Mouse (Mus musculus): ENCODE measurements around the gene Lsm11. TPM values are rescaled to one million over a fixed set of nuclear protein-coding genes. Genes with fewer than 3 reads are reported as not detected.

Lsm11 gene
- polyA plus RNA-seq, 1 experiment from 2014 or later, result 12.0 TPM

DNA sequence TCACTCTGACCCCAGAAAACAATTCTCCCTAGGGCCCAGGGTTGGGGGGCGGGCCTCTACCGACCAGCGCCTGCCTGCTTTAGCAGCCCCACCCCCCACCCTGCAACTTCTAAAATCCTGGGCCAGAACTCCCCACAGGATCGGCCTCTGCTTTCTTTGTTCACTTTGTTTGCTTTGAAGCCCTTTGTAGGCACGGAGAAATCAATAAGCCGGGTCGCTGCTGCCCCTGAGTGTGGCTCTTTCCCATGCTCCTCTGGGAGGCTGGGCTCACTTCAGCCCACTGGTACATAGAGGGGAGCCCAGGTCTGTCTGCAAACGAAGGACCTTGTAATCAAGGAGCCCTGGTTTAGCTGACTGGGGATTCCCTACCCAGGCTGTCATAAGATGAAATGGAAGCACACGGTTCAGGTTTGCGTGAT is 23.2 kb downstream of the Lsm11 start:
- Histone ChIP-seq H3K4me1 (replicated peaks; ENCODE audit: control insufficient read depth, insufficient read depth, low read length) (peaks cover 6% of the 10 kb centered on the region; the same call in 1 of the 2 replicates), H3K27ac (ENCODE audit: low read depth, low read length) (peak overlapping the region; percentile 80), H3K9ac (ENCODE audit: low read depth, low read length) (peak overlapping the region; percentile 46; the same call in 1 of the 2 replicates), H3K27me3 (ENCODE audit: control insufficient read depth, insufficient read depth, low read length) (no peaks in the 10 kb centered on the region), H3K36me3 (ENCODE audit: control insufficient read depth, insufficient read depth, low read length) (no peaks in the 10 kb centered on the region), H3K9me3 (ENCODE audit: control insufficient read depth, low read length) (no peaks in the 10 kb centered on the region), H3K4me2 (replicated peaks; ENCODE audit: low read depth, low read length) (0 out of 2 replicates have a peak overlapping the region, but pooled peaks have one; percentile 26), H3K4me3 (ENCODE audit: low read depth, low read length) (no peak overlapping the region)
- DNase-seq (ENCODE audit: low spot score) (peak; percentile 53), ATAC-seq (ENCODE audit: low FRiP score) (peak; percentile 60)
- WGBS, result 8% methylated on average over 10 of the region's 10 CpGs

DNA sequence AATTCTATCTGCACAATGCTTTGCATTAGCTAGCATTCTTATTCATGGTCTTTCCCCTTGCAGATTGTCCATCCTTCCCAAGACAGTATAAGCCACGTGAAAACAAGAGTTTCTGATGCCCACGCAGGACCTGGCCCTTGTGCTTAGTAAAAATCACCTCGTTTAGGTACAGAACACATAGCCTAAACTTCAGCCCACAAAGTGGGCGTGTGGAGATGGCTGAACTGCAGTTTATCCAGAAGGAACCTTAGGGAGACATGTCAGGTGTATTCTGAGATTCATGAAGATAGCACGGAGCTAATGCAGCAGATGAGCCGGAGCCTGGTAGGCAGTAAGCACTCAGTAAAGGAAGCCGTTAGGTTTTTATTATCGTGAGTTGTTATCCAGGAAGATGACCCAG is 23.7 kb downstream of the Lsm11 start:
- H3K9me3 ChIP-seq (ENCODE audit: control insufficient read depth, low read length), result no peaks in the 10 kb centered on the region
- ATAC-seq (ENCODE audit: low FRiP score), result no peak; the same call in 1 of the 2 replicates
- H3K4me1 ChIP-seq (replicated peaks; ENCODE audit: control insufficient read depth, insufficient read depth, low read length), result peaks cover 6% of the 10 kb centered on the region; the same call in 1 of the 2 replicates
- no peak for DNase-seq (ENCODE audit: low spot score)
- H3K4me3 ChIP-seq (ENCODE audit: low read depth, low read length), result no peak overlapping the region
- H3K4me2 ChIP-seq (replicated peaks; ENCODE audit: low read depth, low read length), result no peak overlapping the region
- no peaks in the 10 kb centered on the region for H3K36me3 ChIP-seq (ENCODE audit: control insufficient read depth, insufficient read depth, low read length)
- H3K9ac ChIP-seq (ENCODE audit: low read depth, low read length), result peak overlapping the region; percentile 46; the same call in 1 of the 2 replicates
- peak overlapping the region; percentile 80 for H3K27ac ChIP-seq (ENCODE audit: low read depth, low read length)
- no peaks in the 10 kb centered on the region for H3K27me3 ChIP-seq (ENCODE audit: control insufficient read depth, insufficient read depth, low read length)
- WGBS, result 49% methylated on average over 8 of the region's 8 CpGs

DNA sequence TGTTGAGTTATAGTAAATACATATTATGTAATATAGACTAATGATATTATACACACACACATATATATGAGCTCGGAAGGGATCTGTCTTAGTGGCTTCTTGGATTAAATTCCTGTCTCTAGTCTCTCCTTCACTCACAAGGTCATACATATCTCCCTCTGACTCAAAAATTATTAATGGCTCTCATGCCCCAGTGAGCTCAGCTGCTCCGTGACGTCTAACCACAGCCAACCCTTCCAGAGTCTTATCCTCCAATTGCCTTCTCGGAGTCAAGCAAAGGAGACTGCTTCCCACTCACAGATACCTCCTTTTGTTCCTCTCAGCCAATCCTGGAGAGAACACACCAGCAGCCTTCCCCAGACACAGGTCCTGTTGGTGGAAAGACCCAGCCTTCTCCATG is 25.9 kb downstream of the Lsm11 start:
- DNase-seq (ENCODE audit: low spot score) (no peak), ATAC-seq (ENCODE audit: low FRiP score) (0 out of 2 replicates have a peak, but pooled peaks have one; percentile 3)
- H3K4me1 ChIP-seq (replicated peaks; ENCODE audit: control insufficient read depth, insufficient read depth, low read length), result peaks cover 6% of the 10 kb centered on the region; the same call in 1 of the 2 replicates
- no peak overlapping the region for H3K27ac ChIP-seq (ENCODE audit: low read depth, low read length)
- no peaks in the 10 kb centered on the region for H3K27me3 ChIP-seq (ENCODE audit: control insufficient read depth, insufficient read depth, low read length)
- WGBS, result 77% methylated on average over 4 of the region's 4 CpGs
- no peak overlapping the region for H3K4me3 ChIP-seq (ENCODE audit: low read depth, low read length)
- no peak overlapping the region for H3K4me2 ChIP-seq (replicated peaks; ENCODE audit: low read depth, low read length)
- H3K36me3 ChIP-seq (ENCODE audit: control insufficient read depth, insufficient read depth, low read length), result no peaks in the 10 kb centered on the region
- no peaks in the 10 kb centered on the region for H3K9me3 ChIP-seq (ENCODE audit: control insufficient read depth, low read length)
- H3K9ac ChIP-seq (ENCODE audit: low read depth, low read length), result no peak overlapping the region

DNA sequence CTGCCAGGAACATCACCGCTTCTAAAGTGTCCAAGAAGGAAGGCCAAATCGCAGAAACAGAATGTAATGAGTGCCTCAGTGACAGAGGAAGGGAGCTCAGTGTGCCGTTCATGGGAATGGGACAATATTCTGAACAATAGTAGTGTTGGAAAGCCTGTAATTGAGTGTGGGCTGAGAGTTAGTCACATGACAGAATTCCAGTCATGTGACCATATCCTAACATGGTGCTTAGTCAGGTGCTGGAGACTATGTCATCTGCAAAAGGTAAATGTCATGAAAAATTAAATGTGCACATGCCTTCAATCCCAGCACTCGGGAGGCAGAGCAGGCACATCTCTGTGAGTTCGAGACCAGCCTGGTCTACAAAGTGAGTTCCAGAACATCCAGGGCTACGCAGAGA is 26.7 kb downstream of the Lsm11 start:
- H3K27ac ChIP-seq (ENCODE audit: low read depth, low read length), result no peak overlapping the region
- H3K9ac ChIP-seq (ENCODE audit: low read depth, low read length), result no peak overlapping the region
- WGBS, result 93% methylated on average over 6 of the region's 6 CpGs
- no peaks in the 10 kb centered on the region for H3K9me3 ChIP-seq (ENCODE audit: control insufficient read depth, low read length)
- DNase-seq (ENCODE audit: low spot score) (no peak), ATAC-seq (ENCODE audit: low FRiP score) (no peak)
- no peaks in the 10 kb centered on the region for H3K27me3 ChIP-seq (ENCODE audit: control insufficient read depth, insufficient read depth, low read length)
- H3K4me1 ChIP-seq (replicated peaks; ENCODE audit: control insufficient read depth, insufficient read depth, low read length), result peaks cover 6% of the 10 kb centered on the region; the same call in 1 of the 2 replicates
- H3K36me3 ChIP-seq (ENCODE audit: control insufficient read depth, insufficient read depth, low read length), result no peaks in the 10 kb centered on the region
- H3K4me3 ChIP-seq (ENCODE audit: low read depth, low read length), result no peak overlapping the region
- H3K4me2 ChIP-seq (replicated peaks; ENCODE audit: low read depth, low read length), result no peak overlapping the region

DNA sequence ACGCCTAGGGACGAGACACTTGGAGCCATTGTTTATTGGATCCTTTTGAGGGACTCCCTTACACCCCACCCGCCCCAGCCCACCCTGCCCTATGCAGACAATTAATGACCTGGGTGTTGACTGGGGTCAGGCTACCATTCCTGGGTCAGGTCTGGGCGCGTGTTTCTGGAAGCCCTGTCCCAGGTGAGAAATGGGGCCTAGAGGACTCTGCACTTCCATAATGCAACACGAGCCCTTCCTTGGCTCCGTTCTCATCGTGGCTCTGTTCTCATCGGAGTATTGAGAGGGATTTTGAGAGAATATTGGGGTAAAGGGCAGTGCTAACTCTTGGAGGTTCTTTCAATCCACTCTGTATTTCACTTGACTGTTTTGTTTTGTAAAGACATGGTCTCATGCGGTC is 28.5 kb downstream of the Lsm11 start:
- no peaks in the 10 kb centered on the region for H3K9me3 ChIP-seq (ENCODE audit: control insufficient read depth, low read length)

DNA sequence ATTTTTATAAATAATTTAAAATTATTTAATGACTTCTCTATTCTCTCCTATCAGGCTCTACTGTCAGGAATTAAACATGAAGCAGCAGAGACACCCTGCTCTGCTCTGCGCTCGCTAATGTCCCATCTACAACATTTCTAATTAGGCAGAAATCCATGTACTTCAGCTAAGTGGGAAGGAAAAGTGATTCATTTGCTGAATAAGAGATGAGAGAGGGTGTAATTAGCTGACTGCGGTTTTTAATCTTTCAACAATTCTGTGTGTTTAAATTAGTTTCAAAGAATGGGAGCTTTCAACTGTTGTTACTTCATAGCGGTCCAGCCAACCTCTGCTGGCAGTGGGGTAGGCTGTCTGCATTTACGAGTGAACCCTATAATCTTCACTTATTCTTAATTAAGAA is 34.0 kb downstream of the Lsm11 start:
- Histone ChIP-seq H3K9me3 (ENCODE audit: control insufficient read depth, low read length) (no peaks in the 10 kb centered on the region), H3K27ac (ENCODE audit: low read depth, low read length) (no peak overlapping the region), H3K4me1 (replicated peaks; ENCODE audit: control insufficient read depth, insufficient read depth, low read length) (no peaks in the 10 kb centered on the region), H3K36me3 (ENCODE audit: control insufficient read depth, insufficient read depth, low read length) (0 out of 2 replicates have a peak, but pooled peaks cover 2% of the 10 kb centered on the region), H3K27me3 (ENCODE audit: control insufficient read depth, insufficient read depth, low read length) (no peaks in the 10 kb centered on the region), H3K9ac (ENCODE audit: low read depth, low read length) (no peak overlapping the region), H3K4me3 (ENCODE audit: low read depth, low read length) (no peak overlapping the region), H3K4me2 (replicated peaks; ENCODE audit: low read depth, low read length) (no peak overlapping the region)
- WGBS, result 96% methylated on average over 5 of the region's 5 CpGs
- ATAC-seq (ENCODE audit: low FRiP score) (no peak), DNase-seq (ENCODE audit: low spot score) (no peak)

More for the DNA sequence above, 28.5 kb downstream of the Lsm11 start:
- H3K27ac ChIP-seq (ENCODE audit: low read depth, low read length), result no peak overlapping the region
- peaks cover 2% of the 10 kb centered on the region; the same call in 1 of the 2 replicates for H3K4me1 ChIP-seq (replicated peaks; ENCODE audit: control insufficient read depth, insufficient read depth, low read length)
- H3K9ac ChIP-seq (ENCODE audit: low read depth, low read length), result no peak overlapping the region
- no peak for ATAC-seq (ENCODE audit: low FRiP score)
- H3K4me2 ChIP-seq (replicated peaks; ENCODE audit: low read depth, low read length), result no peak overlapping the region
- no peak for DNase-seq (ENCODE audit: low spot score)
- WGBS, result 84% methylated on average over 10 of the region's 10 CpGs
- H3K36me3 ChIP-seq (ENCODE audit: control insufficient read depth, insufficient read depth, low read length), result 0 out of 2 replicates have a peak, but pooled peaks cover 2% of the 10 kb centered on the region
- H3K4me3 ChIP-seq (ENCODE audit: low read depth, low read length), result no peak overlapping the region
- H3K27me3 ChIP-seq (ENCODE audit: control insufficient read depth, insufficient read depth, low read length), result no peaks in the 10 kb centered on the region

DNA sequence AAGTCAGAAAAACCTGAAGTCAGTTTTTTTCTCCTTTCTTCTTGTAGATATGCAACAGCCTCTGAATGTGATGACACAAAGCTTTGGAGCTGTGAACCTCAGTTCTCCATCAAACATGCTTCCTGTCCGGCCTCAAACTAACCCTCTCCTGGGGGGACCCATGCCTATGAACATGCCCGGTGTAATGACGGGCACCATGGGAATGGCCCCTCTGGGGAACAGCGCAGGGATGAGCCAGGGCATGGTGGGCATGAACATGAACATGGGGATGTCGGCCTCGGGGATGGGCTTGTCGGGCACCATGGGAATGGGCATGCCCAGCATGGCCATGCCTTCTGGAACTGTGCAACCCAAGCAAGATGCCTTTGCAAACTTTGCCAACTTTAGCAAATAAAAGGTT is 35.8 kb downstream of the Lsm11 start:
- Histone ChIP-seq H3K4me2 (replicated peaks; ENCODE audit: low read depth, low read length) (no peak overlapping the region), H3K4me1 (replicated peaks; ENCODE audit: control insufficient read depth, insufficient read depth, low read length) (no peaks in the 10 kb centered on the region), H3K36me3 (ENCODE audit: control insufficient read depth, insufficient read depth, low read length) (0 out of 2 replicates have a peak, but pooled peaks cover 2% of the 10 kb centered on the region), H3K27me3 (ENCODE audit: control insufficient read depth, insufficient read depth, low read length) (no peaks in the 10 kb centered on the region), H3K27ac (ENCODE audit: low read depth, low read length) (no peak overlapping the region), H3K4me3 (ENCODE audit: low read depth, low read length) (no peak overlapping the region), H3K9ac (ENCODE audit: low read depth, low read length) (no peak overlapping the region), H3K9me3 (ENCODE audit: control insufficient read depth, low read length) (no peaks in the 10 kb centered on the region)
- ATAC-seq (ENCODE audit: low FRiP score) (no peak), DNase-seq (ENCODE audit: low spot score) (no peak)
- 97% methylated on average over 7 of the region's 7 CpGs for WGBS

DNA sequence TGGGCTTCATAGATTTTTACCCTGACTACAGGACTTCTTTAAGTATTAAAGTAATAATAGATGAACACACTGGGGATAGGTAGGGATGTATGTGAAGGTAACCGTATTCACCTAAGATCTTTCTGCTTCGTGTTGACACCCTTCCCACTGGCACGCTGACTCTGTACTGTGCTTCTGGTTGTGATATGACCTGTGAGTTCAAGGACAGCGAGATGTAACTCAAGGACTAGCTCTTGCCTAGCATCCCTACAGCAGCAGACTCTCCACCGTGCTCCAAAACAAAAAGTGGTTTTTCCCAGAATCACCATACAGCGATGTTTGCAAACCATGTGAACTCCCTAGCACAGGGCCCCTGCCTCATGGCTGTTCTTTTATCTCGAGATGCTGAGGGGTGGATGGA is 36.7 kb downstream of the Lsm11 start:
- Histone ChIP-seq H3K36me3 (ENCODE audit: control insufficient read depth, insufficient read depth, low read length) (0 out of 2 replicates have a peak, but pooled peaks cover 2% of the 10 kb centered on the region), H3K9me3 (ENCODE audit: control insufficient read depth, low read length) (no peaks in the 10 kb centered on the region), H3K4me3 (ENCODE audit: low read depth, low read length) (no peak overlapping the region), H3K27me3 (ENCODE audit: control insufficient read depth, insufficient read depth, low read length) (no peaks in the 10 kb centered on the region), H3K27ac (ENCODE audit: low read depth, low read length) (no peak overlapping the region), H3K9ac (ENCODE audit: low read depth, low read length) (no peak overlapping the region), H3K4me2 (replicated peaks; ENCODE audit: low read depth, low read length) (no peak overlapping the region), H3K4me1 (replicated peaks; ENCODE audit: control insufficient read depth, insufficient read depth, low read length) (no peaks in the 10 kb centered on the region)
- no peak for ATAC-seq (ENCODE audit: low FRiP score)
- no peak for DNase-seq (ENCODE audit: low spot score)
- WGBS, result 90% methylated on average over 7 of the region's 7 CpGs

DNA sequence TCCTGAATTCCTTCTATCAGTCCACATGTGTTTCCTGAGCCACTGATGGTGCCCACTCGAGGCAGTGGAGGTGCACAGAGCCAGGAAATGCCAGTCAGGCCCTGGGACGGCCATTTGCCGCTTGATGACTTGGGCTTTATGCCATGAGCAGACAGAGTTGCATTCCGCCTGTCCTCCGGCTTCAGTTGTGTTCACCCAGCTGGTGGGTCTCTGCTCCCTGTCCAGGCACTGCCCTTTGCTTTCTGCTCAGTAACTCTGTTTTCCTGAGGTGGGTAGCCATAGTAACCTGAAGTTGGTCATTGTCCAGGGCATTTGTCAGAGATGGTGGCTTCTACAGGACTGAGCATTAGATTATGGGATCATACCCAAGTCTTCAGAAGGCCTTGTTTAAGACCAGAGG is 37.4 kb downstream of the Lsm11 start:
- ATAC-seq (ENCODE audit: low FRiP score), result no peak
- Histone ChIP-seq H3K27me3 (ENCODE audit: control insufficient read depth, insufficient read depth, low read length) (no peaks in the 10 kb centered on the region), H3K27ac (ENCODE audit: low read depth, low read length) (no peak overlapping the region), H3K4me2 (replicated peaks; ENCODE audit: low read depth, low read length) (no peak overlapping the region), H3K4me3 (ENCODE audit: low read depth, low read length) (no peak overlapping the region), H3K4me1 (replicated peaks; ENCODE audit: control insufficient read depth, insufficient read depth, low read length) (no peaks in the 10 kb centered on the region), H3K9ac (ENCODE audit: low read depth, low read length) (no peak overlapping the region), H3K9me3 (ENCODE audit: control insufficient read depth, low read length) (no peaks in the 10 kb centered on the region), H3K36me3 (ENCODE audit: control insufficient read depth, insufficient read depth, low read length) (0 out of 2 replicates have a peak, but pooled peaks cover 2% of the 10 kb centered on the region)
- 89% methylated on average over 5 of the region's 5 CpGs for WGBS
- no peak for DNase-seq (ENCODE audit: low spot score)
